Mouse (Mus musculus) skeletal muscle tissue, adult 2 months (tissue): Measurements from ENCODE around the gene Igfbp7.
A peak's percentile ranks its signal among the peaks of the same experiment; 100 is the strongest.

Experiments
- DNase-seq: peaks from one replicate; pipeline ENCODE4 v3.0.0-alpha.2; 2012; ENCODE audit warnings: low read depth, low spot score

Igfbp7 gene

DNA sequence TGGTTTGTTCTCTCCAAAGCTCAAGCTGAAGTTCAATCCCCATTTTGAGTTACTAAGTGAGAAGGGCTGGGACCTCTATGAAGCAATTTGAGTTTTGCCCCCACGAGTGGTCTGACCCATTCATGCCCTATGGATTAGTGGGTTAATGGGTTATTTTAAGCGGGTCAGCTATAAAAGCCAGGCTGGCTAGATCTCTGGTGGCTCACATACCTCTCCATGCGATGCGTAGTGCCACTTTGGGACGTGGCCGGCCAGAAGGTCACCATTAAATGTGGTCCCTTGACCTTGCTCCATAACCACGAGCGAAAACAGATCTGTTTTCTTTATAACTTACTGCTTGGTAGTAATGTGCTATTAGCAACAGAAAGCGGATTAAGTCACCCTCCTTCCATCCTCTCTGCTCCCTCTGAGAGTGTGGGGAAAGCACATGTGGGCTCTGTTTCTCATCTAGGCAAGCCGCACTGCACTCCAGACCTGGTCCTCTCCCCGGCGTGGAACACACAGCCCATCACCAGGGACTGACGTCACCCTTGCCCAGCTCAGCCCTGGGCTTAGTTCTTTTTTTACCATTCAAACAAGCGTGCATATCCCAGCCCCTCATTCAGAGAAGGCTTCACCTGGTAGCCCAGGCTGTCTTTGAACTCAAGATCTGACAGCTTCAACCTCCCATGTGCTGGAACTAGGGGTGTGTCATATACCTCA is 28.3 kb downstream of the Igfbp7 start:
- DNase-seq: no peak

DNA sequence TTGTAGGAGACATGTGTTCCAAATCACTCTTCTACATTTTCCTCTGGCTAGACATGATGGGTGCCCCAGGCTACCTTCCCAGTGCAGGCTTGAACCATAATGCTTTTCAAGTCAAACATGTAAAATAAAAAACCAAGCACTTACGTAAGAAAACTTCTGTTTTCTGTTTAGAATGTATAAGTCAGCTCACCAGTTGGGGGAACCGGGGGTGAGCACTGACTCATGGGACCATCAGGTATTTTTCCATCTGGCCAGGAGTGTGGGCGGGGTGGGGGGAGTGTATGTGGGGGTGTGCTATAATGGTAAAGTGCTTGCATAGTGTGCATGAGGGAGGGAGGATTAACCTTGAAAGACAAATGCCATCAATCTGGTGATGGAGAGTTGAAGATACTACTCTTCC is 29.8 kb downstream of the Igfbp7 start:
- DNase-seq: no peak

DNA sequence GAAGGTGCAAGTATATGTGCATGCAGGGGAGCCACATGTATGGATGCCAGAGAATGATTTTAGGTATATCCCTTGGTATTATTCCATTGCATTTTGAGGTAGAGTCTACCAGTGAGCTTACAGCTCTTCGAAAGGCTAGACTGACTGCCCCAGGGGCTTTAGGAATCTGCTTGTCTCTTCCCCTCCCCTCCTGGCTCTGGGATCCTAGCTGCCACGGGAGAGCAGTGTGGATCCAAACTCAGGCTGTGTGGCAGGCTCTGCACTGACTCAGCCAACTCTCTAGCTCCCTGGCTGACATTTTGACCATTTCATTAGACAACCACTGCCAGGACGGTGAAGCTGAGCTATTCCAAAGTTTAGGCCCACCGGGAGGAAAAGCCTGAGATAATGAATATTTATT is 32.3 kb downstream of the Igfbp7 start:
- no peak for DNase-seq

DNA sequence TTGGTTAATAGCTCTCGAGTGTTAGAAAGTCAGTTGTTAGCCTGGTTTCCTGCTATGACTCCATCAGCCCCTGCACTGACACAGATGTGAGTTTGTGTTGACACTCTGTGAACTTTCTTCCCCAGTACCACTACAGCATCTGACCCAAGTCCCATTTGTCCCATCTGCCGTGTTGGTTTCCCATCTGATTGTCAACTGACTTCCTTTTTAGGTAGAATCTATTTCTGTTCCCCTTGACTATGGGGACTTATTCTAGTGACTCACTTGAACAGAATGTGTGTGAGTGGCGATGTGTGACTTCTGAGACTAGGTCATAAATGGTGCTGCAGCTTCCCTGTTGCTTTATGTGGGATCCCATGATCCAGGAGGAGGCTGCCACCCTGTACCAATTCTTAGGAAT is 32.9 kb downstream of the Igfbp7 start:
- no peak for DNase-seq

DNA sequence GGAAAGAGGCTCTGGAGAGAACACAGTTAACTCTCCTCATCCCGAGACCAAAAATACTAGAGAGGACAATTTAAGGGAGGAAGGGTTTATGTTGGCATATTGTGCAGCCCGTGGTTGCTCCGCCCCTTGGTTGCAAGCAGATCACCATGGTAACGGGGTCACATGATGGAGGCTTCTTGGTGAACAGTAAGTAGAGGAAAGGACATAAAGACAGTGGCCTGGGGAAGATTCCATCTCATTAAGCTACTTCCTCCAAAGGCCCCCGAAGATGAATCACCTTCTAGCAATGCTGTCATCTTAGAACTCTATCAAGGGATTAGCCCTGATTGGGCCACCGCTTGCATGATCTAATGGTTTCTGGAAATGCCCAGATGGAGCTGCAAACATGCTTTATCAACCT is 35.1 kb downstream of the Igfbp7 start:
- DNase-seq: peak; percentile 45

DNA sequence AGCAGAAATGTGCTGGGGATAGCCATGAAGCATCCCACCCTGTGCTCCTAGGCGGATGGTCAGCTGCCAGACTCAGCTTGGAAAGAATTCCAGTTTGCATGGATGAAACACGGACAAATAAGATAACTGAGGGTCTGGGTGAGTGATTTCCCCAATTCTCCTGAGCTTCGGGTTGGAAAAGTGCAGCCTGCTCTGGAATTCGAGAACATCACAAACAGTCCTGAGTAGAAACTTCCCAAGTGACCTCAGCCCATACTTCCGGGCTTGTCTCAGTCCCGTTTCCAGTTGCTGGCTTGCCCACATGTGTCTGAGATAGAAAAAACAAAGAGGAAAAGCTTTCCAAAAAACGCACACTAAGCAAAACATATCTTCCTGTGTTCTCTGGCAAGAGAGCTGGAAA is 35.6 kb downstream of the Igfbp7 start:
- DNase-seq: peak; percentile 51

DNA sequence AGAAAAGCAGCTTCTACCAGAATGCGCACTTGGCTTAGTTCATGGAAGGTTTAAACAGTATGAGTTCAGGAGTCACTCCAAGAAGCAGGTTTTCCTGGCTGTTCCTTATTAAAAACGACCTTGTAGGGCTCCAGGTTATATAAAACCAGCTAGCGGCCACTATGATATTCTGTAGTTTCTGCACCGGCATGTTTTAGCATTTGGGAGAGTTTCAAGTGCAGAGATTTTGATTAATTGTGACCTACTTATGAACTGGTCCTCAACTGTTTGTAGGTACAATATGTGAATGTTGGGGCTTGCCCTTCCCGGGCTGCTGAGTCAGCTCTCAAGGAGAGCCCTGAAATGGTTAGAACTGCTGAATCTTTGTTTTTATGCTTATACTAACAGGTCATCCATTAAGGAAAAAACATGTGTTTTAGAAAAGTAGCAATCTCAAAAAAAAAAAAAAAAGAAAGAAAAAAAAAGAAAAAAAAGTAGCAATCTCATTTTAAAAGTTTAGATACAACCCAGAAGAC is 37.4 kb downstream of the Igfbp7 start:
- DNase-seq: no peak

DNA sequence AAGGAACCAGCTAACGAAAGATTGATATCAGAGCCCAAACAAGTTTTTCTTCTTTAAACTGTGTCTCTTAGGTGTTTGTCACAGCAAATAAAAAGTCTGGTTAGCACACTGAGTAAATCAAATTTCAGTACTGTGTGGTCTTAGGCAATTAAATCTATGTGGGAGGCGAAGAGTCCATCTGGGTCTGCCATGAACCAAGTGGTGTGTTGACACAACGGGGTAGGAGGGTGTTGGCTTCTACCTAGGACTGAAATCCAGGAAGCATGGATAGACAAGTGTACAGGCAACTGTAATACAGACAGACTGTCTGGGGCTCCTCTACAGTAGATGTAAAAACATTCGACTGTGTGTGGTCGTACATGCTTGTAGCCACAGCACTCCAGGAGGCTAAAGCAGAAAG is 38.4 kb downstream of the Igfbp7 start:
- DNase-seq: no peak

DNA sequence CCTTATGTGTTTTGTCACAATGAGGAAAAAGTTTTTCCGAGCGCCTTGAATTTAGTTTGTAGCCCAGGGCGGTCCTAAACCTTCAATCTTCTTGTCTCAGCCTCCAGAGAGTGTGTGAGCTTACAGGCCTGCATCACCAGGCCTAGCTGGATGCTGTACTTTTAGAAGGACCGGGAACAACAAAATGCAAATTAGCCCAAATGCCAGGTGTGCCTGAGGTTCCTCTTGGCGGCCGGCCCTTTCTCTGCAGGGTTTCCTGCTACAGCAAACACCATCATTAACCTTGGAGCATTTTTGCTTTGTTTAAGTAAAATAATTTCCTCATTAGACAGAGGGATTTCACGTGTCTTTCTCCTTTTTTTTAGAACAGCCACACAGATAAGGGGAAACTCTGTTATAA is 39.6 kb downstream of the Igfbp7 start:
- DNase-seq: no peak

DNA sequence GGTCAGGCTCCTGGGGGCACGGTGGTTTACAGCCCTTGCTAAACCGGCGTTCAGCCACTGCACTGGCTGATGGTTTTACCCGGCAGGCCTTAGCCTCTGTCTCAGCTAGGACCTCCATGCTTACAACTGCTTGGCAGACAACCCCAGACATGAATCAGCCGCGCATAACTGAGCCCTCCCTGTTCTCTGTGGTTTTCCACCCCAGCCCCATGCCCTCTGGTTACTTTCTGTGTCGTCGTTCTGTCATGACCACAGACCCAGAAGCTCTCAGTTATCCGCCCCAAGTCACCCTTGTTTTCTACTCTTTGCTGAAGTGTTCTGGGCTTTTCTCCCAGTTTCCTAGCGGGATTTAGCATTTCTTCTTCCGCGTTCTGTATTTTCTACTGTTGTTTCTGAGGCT is 40.2 kb downstream of the Igfbp7 start:
- DNase-seq: no peak

DNA sequence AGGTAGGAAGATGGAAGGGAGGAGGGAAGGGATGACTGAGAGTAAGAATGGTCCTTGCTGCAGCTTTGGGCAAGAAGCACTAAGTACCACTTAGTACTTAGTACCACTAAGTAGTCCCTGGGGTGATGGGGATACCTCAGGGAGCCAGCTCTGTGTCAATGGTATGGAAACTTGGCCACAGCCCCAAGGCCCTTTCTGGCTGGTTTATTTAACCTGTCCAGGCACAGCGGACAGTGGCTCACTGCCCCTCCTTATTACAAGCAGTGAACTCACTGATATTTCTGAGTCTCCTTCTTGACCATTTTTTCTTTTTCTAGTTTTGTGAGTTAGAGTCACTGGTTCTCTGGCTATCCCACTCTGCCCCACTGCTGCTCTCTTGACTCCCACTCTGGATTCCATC is 40.7 kb downstream of the Igfbp7 start:
- DNase-seq: no peak

DNA sequence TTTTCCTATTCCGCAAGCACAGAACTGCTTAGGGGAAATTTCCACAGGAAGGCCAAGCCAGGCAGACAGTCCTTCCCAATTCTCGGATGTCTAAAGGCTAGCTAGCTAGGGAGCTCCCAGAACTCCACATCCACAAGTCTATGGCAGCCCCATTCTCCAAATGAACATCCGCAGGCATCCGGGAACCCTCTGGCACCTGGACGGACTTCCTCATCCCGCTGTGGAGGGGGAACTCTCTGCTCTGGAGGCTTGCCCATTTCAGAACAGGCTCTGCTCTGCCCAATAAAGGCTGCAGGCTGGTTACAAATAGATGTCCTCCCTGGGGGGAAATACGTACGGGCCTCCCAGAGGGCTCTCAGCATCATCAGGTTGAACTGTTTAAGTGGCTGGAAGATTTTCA is 41.5 kb downstream of the Igfbp7 start:
- no peak for DNase-seq

DNA sequence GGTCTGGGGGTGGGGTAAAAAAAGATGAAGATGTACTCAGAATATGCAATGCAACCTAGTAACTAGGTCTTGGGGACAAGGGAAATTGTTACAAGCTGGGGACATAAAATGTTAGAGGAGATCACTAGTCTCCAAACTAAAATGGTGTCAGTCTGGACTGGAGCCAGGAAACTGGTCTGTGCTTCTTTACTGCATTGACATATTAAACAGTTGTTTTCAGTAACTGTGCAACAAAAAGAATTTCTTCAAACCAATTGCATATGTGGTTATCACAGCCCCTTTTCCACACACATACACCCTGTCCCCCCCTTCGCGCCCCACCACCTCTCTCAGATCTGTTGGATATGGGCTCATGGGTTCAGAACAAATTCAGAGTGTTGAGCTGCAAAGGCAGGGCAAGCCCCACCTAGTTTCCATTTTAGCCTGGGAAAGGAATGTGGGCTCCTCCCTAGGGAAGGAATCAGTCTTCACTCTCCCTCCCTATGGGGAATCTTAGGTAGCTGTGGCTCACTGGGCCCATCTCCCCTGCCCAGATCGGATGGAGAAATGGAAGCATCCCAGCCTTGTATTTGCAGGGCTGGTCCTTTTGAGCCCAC is 43.3 kb downstream of the Igfbp7 start:
- DNase-seq: no peak

DNA sequence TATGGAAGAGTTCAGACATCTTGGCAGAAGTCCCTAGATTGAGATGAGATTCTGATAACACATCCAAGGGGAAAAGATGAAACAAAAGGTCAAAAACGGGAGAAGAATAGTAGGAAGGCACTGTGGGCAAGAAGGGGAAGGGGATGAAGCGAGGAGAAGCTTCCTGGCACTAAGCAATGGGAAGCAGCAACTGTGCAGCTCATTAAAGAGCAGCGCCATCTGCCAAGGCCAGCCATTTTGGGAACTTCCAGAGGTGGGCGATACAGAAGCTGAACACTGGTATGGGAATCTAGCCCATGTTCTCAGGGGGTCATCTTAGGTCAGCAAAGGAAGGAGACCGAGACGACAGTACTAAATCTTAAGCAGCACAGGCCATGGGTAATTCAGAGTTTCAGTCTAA is 44.2 kb downstream of the Igfbp7 start:
- DNase-seq: no peak

DNA sequence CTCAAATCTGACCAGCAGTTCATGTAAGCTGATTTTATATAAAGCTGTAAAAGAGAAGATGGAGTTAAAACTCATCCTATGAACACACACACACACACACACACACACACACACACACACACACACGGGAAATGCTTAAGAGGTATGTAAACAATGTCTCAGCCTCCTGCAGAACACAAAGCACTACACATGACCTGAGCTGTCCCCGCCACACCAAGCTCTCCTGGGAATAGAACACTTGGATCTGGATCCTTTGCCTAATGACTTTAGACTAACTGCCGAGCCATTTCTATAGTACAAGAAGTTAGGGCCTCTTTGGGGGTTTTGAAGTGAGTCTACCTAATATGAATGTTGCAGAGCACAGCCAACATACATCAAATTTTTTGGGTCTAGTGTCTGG is 45.7 kb downstream of the Igfbp7 start:
- no peak for DNase-seq

DNA sequence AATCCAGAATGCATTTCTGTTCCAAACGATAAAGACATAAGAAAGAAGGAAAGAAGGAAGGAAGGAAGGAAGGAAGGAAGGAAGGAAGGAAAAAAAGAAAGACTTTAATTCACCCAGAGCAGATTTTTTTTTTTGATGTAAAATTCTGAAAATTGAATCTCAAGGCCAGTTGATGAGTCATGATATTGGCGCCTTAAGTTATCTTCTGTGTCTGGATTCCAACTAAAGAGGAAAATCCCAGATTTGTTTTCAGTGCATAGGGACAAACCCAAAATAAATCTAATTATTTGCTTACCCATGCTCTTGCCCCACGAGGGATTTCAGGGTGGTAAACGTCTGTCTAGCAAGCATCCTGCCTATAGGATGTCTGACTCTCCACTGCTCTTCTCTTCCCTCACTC is 46.8 kb downstream of the Igfbp7 start:
- no peak for DNase-seq

DNA sequence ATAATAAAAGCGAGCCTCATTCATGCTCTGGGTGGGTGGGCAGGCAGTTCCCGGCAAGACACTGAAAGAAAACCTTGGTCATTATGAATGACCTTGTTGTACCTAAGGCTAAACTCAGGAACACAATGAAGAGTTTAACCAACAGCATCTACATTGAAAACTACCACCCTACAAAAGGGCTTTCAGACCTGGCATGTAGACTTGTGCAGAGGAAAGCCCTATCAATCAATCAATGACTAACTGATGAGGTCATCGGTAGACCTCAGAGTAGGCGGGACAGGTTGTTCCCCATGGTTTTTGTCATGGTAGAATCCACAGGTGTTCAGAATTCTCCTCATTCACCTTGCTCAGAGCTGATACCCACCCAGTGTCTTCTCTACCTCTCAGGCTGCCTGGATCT is 47.9 kb downstream of the Igfbp7 start:
- DNase-seq: no peak

DNA sequence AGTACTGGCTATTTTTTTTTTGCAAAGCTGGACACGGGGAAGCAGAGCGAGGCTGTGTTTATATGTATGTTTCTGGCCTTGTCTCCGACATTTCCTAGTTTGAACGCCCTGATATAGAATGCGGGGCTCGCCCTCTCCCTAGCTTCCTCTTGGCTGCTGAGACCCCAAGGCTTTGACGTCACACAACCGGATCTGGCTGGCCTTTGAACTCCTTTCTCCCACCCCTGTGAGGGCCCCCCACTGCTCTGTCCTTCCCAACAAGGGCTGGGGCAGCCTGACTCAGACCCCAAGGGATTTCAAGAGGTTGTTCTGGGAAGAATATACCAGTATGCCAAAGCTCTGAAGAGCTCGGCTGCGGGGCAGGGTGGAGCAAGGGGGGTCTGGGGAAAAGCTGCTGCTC is 49.5 kb downstream of the Igfbp7 start:
- peak; percentile 53 for DNase-seq

DNA sequence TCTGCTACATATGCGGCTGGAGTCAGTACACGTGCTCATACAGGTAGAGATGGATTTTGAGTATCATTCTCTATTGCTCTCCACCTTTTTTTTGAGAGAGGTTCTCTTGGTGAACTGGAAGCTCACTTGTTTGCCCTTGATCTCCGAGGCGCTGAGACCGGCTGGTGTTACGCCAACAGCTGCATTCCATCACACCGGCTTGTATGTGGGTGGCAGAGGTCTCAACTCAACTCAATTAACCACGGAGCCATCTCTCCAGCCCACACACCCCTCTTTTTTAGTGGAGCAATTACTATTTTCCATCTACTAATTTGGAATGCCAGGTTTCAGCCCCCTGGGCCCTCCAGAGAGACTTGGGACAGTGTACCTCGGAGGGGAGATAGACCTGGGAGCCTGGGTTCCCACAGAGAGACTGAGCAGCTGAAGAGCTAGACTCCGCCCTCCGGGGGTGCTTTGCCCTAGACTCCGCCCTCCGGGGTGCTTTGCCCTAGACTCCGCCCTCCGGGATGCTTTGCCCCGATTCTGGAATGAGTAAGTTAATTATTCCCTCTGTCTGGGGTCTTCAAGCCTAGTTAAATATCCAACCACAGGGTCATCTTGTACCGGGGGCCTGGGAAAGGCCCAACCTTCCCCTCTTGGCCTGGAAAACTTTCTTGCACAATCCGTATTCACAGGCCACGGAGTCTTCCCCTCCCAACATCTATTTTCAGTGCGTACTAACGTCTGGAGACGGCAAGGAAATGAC is 50.3 kb downstream of the Igfbp7 start:
- peak; percentile 58 for DNase-seq

DNA sequence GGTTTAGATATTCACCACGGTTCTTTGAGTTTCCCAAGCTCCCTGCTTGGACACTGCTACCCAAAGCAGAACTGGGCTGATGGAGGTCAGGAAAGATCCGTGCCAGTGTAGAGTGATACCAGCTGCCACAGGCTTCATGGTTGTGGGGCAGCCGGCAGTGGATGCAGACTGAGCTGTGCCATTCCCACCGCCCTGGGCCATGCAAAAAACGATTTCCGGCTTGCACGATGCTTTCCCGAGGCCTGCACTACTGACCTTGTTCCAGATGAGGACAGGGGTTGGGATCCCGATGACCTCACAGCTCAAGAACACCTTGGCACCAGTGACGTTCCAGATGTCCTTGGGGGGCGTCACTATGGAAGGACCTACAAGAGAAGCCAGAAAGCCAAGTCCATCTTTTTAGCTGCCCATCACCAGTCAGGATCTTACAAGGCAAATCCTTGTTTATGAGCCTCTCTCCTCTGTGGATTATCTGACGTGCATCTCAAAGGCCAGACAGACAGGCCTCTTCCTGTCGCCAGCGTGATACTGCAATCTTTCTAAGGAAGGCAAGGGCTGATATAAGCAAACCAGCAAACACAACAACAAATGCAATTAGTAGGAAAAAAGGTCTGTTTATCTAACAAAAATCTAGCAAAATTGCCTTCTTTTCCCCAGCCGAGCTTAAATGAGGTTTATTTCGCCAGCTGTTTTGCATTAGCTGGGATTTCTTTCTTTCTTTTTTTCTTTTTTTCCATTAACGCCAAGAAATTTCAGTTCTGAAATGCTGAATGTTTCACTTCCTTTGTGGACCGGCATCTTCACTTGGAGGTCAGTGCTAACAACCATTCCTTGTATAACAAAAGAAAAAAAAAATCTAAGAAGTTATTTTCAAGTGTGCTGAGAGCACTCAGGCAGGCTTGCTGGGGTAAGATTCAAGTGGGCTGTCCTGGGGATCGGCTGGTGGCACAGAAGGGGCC is 52.3 kb downstream of the Igfbp7 start:
- DNase-seq: no peak

DNA sequence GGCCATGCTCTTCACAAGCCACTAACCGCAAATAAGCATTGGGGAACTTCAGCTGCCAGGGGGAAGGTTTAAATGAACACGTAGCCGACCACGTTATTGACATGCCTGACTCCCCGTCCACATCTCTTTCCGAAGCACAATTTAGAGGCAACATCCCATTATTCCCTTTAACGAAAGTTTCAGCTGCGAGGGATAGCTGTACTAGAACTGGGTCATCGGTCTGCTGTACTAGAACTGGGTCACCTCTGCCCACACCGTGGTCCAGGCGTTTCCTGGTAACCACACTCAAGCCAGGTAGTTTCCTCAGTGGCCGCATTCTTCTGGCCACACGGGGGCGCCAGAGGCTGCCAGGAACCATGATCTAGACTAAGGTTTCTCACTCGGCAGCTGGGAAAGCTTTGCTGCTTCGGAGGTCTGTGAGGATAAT is 53.5 kb downstream of the Igfbp7 start:
- peak; percentile 63 for DNase-seq

DNA sequence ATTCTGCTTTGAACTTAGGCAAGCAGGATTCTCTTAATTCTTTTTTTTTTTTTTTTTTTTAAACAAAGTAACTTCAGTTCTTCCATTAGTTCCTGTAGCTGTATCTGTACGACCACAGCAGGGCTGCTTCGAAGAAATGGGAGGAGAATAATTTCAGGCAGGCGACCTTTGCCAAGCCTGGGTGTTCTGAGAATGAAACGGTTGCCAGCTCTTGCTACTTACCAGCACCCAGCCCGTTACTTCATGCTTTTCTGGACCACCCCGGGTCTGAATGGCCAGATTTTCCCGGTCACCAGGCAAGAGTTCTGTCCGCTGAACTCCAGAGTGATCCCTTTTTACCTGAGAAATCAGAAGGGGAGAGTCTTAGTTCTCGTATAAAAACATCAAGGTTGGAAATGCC is 56.1 kb downstream of the Igfbp7 start:
- DNase-seq: no peak
